Comparison of ENCODE assay signal across 17 mouse cellular contexts in the genomic region with DNA sequence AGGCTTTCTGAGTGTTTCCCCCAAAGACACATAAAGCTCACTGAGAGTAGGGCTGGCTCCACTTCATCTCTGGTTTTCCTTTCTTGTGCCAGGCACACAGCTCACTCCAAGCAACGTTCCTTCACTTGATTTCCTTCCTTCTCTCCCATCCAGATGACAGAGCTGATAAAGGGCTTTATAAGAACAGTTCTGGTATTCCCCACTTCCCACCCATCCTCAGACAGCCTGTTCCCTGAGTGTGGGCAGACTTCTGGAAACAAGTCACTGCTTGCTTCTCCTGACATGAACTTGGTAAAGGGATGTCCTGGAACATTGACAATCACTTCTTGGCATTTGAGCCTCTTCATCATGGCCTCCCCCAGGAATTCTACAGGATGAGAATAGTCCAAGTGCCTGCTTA. TPM values are rescaled to one million over a fixed set of nuclear protein-coding genes. Genes with fewer than 3 reads are reported as not detected.
DNase-seq lines count a peak whose midpoint lies in the region.
"Had no signal": no experiment of that assay in that cellular context is flagged by ENCODE, and none has a peak within 500 bp of the region (broad histone marks: within the 10 kb centered on the region; RNA-seq: fewer than 3 reads in every experiment).

No protein-coding gene starts in this region.

- DNase-seq in frontal cortex, postnatal 36 days (ENCODE audit: low spot score in 2 of 2) = peak; percentile 14 to 23
- no peak for DNase-seq in frontal cortex, postnatal 10 days (ENCODE audit: low spot score in 2 of 2)
- DNase-seq in left cerebral cortex, postnatal 14 days (ENCODE audit: low spot score in 2 of 2) = peak; percentile 9 to 57
- no peak for DNase-seq in left cerebral cortex, adult 9 months (ENCODE audit: low spot score in 2 of 2)
- DNase-seq in brain, adult 2 months (ENCODE audit: low read depth, low spot score) = peak; percentile 49
- DNase-seq in kidney, postnatal 36 days = no peak
- DNase-seq: adrenal gland, adult 2 months; adrenal gland, postnatal 10 days; adrenal gland, postnatal 25 days; cerebellum, adult 11-12 months; cerebellum, adult 2 months; cerebellum, adult 9-10 months; cerebellum, postnatal 10 days; cerebellum, postnatal 25 days had no signal

- intact Hi-C loops in left cerebral cortex, postnatal 14 days (cut with DNase I) = no loop called here

RNA-seq across cellular contexts. Expression of a gene that starts 10.9 kb away (rescaled TPM):
- not detected for total RNA-seq in left cerebral cortex, postnatal 14 days (2021)
- total RNA-seq: adrenal gland, adult 2 months; adrenal gland, postnatal 10 days; adrenal gland, postnatal 25 days; adrenal gland, postnatal 4 days; ES-E14; MEL had no signal

Comparison
In these comparisons a context has a peak if more than half of its experiments do, and no peak if none do; other contexts are left out.
1. DNase-seq: peak in frontal cortex, postnatal 36 days (2 of 2), left cerebral cortex, postnatal 14 days (2 of 2) and brain, adult 2 months (single experiment); none in frontal cortex, postnatal 10 days (0 of 2), left cerebral cortex, adult 9 months (0 of 2) and kidney, postnatal 36 days (0 of 2).